Comparison of ENCODE assay signal across 8 mouse cellular contexts in genomic region chr7:29248261-29248841, GRCm38 (mm10). TPM values are rescaled to one million over a fixed set of nuclear protein-coding genes. Genes with fewer than 3 reads are reported as not detected.
A peak's percentile ranks its signal among the peaks of the same experiment; 100 is the strongest.
DNase-seq lines count a peak whose midpoint lies in the region; ATAC-seq and TF ChIP-seq lines count a peak whose summit lies in the region.

Gene 2200002D01Rik (minus strand): TSS chr7:29248466.

- H3K4me1 ChIP-seq in heart, embryonic 11.5 days (ENCODE audit: control insufficient read depth, insufficient read depth, low read length): peaks cover 9% of the 10 kb centered on the region
- peaks cover 16% of the 10 kb centered on the region for H3K4me1 ChIP-seq in kidney, embryonic 14.5 days (ENCODE audit: control insufficient read depth, insufficient read depth, low read length)
- peaks cover 8% of the 10 kb centered on the region for H3K4me1 ChIP-seq in lung, postnatal 0 days (ENCODE audit: insufficient read depth, low read depth, low read length)

- peak; percentile 82 for TF ChIP-seq EP300 in lung, postnatal 0 days (IDR thresholded peaks at IDR 0.05)

- intact Hi-C loops in gastrocnemius, postnatal 14 days (cut with DNase I; ENCODE audit: low total_unique reads): no loop called here

- peak within 1 kb of the TSS; percentile 41; the same call in 1 of the 2 replicates for H3K27ac ChIP-seq in heart, embryonic 11.5 days (ENCODE audit: low read depth, low read length)
- H3K27ac ChIP-seq in kidney, embryonic 14.5 days (ENCODE audit: low read depth, low read length): peak within 1 kb of the TSS; percentile 37; the same call in 1 of the 2 replicates
- H3K27ac ChIP-seq in lung, postnatal 0 days (ENCODE audit: low read length): peak within 1 kb of the TSS; percentile 95

- peak within 1 kb of the TSS; percentile 92 for H3K4me2 ChIP-seq in heart, embryonic 11.5 days
- peak within 1 kb of the TSS; percentile 59 for H3K4me2 ChIP-seq in kidney, embryonic 14.5 days (replicated peaks; ENCODE audit: low read depth, low read length)
- peak within 1 kb of the TSS; percentile 71 for H3K4me2 ChIP-seq in lung, postnatal 0 days (replicated peaks; ENCODE audit: low read depth, low read length)

- peaks cover 20% of the 10 kb centered on the region; the same call in 1 of the 2 replicates for H3K36me3 ChIP-seq in heart, embryonic 11.5 days (ENCODE audit: control insufficient read depth, insufficient read depth, low read length)
- peaks cover 19% of the 10 kb centered on the region; the same call in 1 of the 2 replicates for H3K36me3 ChIP-seq in kidney, embryonic 14.5 days (ENCODE audit: control insufficient read depth, insufficient read depth, low read length)
- H3K36me3 ChIP-seq in lung, postnatal 0 days (ENCODE audit: insufficient read depth, low read length): no peaks in the 10 kb centered on the region; the same call in 1 of the 2 replicates
- H3K36me3 ChIP-seq in splenic B cell, adult 2 months (ENCODE audit: control insufficient read depth, insufficient read depth, low read length, poor library complexity, severe bottlenecking): no peaks in the 10 kb centered on the region

- TF ChIP-seq CTCF in lung, postnatal 0 days (IDR thresholded peaks at IDR 0.05): peak; percentile 53

- WGBS in heart, embryonic 11.5 days (ENCODE audit: insufficient replicate concordance): 6% methylated on average over 20 of the region's 20 CpGs
- WGBS in kidney, embryonic 14.5 days: 10% methylated on average over 20 of the region's 20 CpGs
- WGBS in lung, postnatal 0 days: 26% methylated on average over 20 of the region's 20 CpGs

- H3K4me3 ChIP-seq in heart, embryonic 11.5 days (ENCODE audit: low read depth, low read length): peak within 1 kb of the TSS; percentile 47
- peak within 1 kb of the TSS; percentile 28 for H3K4me3 ChIP-seq in kidney, embryonic 14.5 days (ENCODE audit: low read length)
- H3K4me3 ChIP-seq in lung, postnatal 0 days (ENCODE audit: low read depth, low read length): peak within 1 kb of the TSS; percentile 41

- H3K27me3 ChIP-seq in heart, embryonic 11.5 days (ENCODE audit: control insufficient read depth, insufficient read depth, low read length): no peaks in the 10 kb centered on the region; the same call in 1 of the 2 replicates
- peaks cover 5% of the 10 kb centered on the region; the same call in 1 of the 2 replicates for H3K27me3 ChIP-seq in kidney, embryonic 14.5 days (ENCODE audit: control insufficient read depth, insufficient read depth, low read length)
- no peaks in the 10 kb centered on the region for H3K27me3 ChIP-seq in lung, postnatal 0 days (replicated peaks; ENCODE audit: insufficient read depth, low read length)
- H3K27me3 ChIP-seq in splenic B cell, adult 2 months (ENCODE audit: control insufficient read depth, insufficient read depth, low read length, poor library complexity, severe bottlenecking): no peaks in the 10 kb centered on the region

- no peak for ATAC-seq in heart, embryonic 11.5 days (replicated peaks; ENCODE audit: insufficient number of reproducible peaks, low FRiP score, low TSS enrichment)
- peak; percentile 20 for ATAC-seq in kidney, embryonic 14.5 days (ENCODE audit: low FRiP score, low TSS enrichment)
- ATAC-seq in lung, postnatal 0 days: peak; percentile 91

- peak; percentile 27 to 34 for DNase-seq in B cell, adult 2 months
- DNase-seq in adrenal gland, postnatal 36 days: peak; percentile 59
- DNase-seq in lung, postnatal 0 days (ENCODE audit: low spot score): peak; percentile 87
- peak; percentile 37 for DNase-seq in splenic B cell, adult 2 months (ENCODE audit: low read depth, low spot score)
- no peak for DNase-seq in gastrocnemius, postnatal 14 days
- DNase-seq in right cerebral cortex, adult 18-20 months: no peak

- H3K9ac ChIP-seq in heart, embryonic 11.5 days (ENCODE audit: low read depth, low read length): peak within 1 kb of the TSS; percentile 69
- H3K9ac ChIP-seq in kidney, embryonic 14.5 days (ENCODE audit: low read depth, low read length): peak within 1 kb of the TSS; percentile 48
- H3K9ac ChIP-seq in lung, postnatal 0 days (replicated peaks; ENCODE audit: low read depth): peak within 1 kb of the TSS; percentile 46

- no peaks in the 10 kb centered on the region for H3K9me3 ChIP-seq in heart, embryonic 11.5 days (replicated peaks; ENCODE audit: control insufficient read depth, low read length)
- H3K9me3 ChIP-seq in kidney, embryonic 14.5 days (ENCODE audit: control insufficient read depth, low read length): no peaks in the 10 kb centered on the region
- H3K9me3 ChIP-seq in lung, postnatal 0 days (ENCODE audit: low read length): no peaks in the 10 kb centered on the region

RNA-seq across cellular contexts. Expression of gene 2200002D01Rik, which starts in this region (rescaled TPM):
- total RNA-seq in adrenal gland, postnatal 36 days (2021): 1 to 10 TPM; 2.7 to 3.3 TPM
- 7.0 and 8.8 TPM in 2 replicates for polyA plus RNA-seq in heart, embryonic 11.5 days (2014; fragmentation: Nextera tagmentation; extraction: Ambion mirVana)
- 5.2 and 8.3 TPM in 2 replicates for polyA plus RNA-seq in kidney, embryonic 14.5 days (2014; fragmentation: Nextera tagmentation; extraction: Ambion mirVana)
- 123 and 134 TPM in 2 replicates for polyA plus RNA-seq in lung, postnatal 0 days (2015; fragmentation: Nextera tagmentation; extraction: Ambion mirVana)
- total RNA-seq in gastrocnemius, postnatal 14 days (2021): 1 to 10 TPM in 1 of 2 experiments, under 1 TPM in 1; 0.59 to 1.2 TPM

Comparison
In these comparisons a context has a peak if more than half of its experiments do, and no peak if none do; other contexts are left out.
1. RNA of gene 2200002D01Rik (polyA plus RNA-seq): 123 to 134 TPM in lung, postnatal 0 days; 7.0 to 8.8 TPM in heart, embryonic 11.5 days and 5.2 to 8.3 TPM in kidney, embryonic 14.5 days; every median in the first group is over 10 times any median in the second.
2. DNase-seq: peak in B cell, adult 2 months (2 of 2), adrenal gland, postnatal 36 days (2 of 2), lung, postnatal 0 days (single experiment) and splenic B cell, adult 2 months (single experiment); none in gastrocnemius, postnatal 14 days (single experiment) and right cerebral cortex, adult 18-20 months (single experiment).
3. H3K27ac ChIP-seq: peak in every context shown above with its lines; median percentile 95 in lung, postnatal 0 days; 41 in heart, embryonic 11.5 days; 37 in kidney, embryonic 14.5 days.
4. Peak in every context shown above with its lines, with median percentiles within 50 percentile points of each other: H3K4me2 ChIP-seq, H3K4me3 ChIP-seq and H3K9ac ChIP-seq.